ENCODE assay signal across 8 mouse cellular contexts in genomic region chr14:118937533-118938492, GRCm38 (mm10). TPM values are rescaled to one million over a fixed set of nuclear protein-coding genes. Genes with fewer than 3 reads are reported as not detected.
DNase-seq lines count a peak whose midpoint lies in the region; ATAC-seq and TF ChIP-seq lines count a peak whose summit lies in the region.

Gene Dnajc3, plus strand, starts transcription at chr14:118937976.

- no peaks in the 10 kb centered on the region for H3K36me3 ChIP-seq in C2C12 (ENCODE audit: control insufficient read depth, insufficient read depth)
- H3K36me3 ChIP-seq in erythroblast, embryonic 14.5 days (ENCODE audit: control insufficient read depth): peaks cover 10% of the 10 kb centered on the region
- no peaks in the 10 kb centered on the region for H3K36me3 ChIP-seq in heart, embryonic 11.5 days (ENCODE audit: control insufficient read depth, insufficient read depth, low read length)
- no peaks in the 10 kb centered on the region for H3K36me3 ChIP-seq in kidney, embryonic 16.5 days (ENCODE audit: insufficient read depth, low read length)
- no peaks in the 10 kb centered on the region for H3K36me3 ChIP-seq in liver, adult 2 months (ENCODE audit: control insufficient read depth, insufficient read depth, low read length)
- H3K36me3 ChIP-seq in myocyte (ENCODE audit: control insufficient read depth, insufficient read depth): no peaks in the 10 kb centered on the region
- no peaks in the 10 kb centered on the region for H3K36me3 ChIP-seq in splenic B cell, adult 2 months (ENCODE audit: control insufficient read depth, insufficient read depth, low read length, poor library complexity, severe bottlenecking)

- DNase-seq in brain, embryonic 14.5 days (ENCODE audit: low read depth): peak; percentile 99
- DNase-seq in liver, adult 2 months (ENCODE audit: extremely low read depth, low read depth, low spot score): peak; percentile 89
- DNase-seq in splenic B cell, adult 2 months (ENCODE audit: low read depth, low spot score): peak; percentile 99

- H3K4me1 ChIP-seq in erythroblast, embryonic 14.5 days (ENCODE audit: control insufficient read depth): peaks cover 42% of the 10 kb centered on the region
- peaks cover 18% of the 10 kb centered on the region for H3K4me1 ChIP-seq in heart, embryonic 11.5 days (ENCODE audit: control insufficient read depth, insufficient read depth, low read length)
- peaks cover 25% of the 10 kb centered on the region for H3K4me1 ChIP-seq in kidney, embryonic 16.5 days (ENCODE audit: insufficient read depth, low read length)
- peaks cover 26% of the 10 kb centered on the region for H3K4me1 ChIP-seq in liver, adult 2 months (ENCODE audit: control insufficient read depth, insufficient read depth, low read length)

- TF ChIP-seq POLR2A in brain, embryonic 14.5 days (IDR thresholded peaks at IDR 0.05; ENCODE audit: borderline replicate concordance, extremely low read depth, insufficient read depth, insufficient read length, poor library complexity, severe bottlenecking): peak; percentile 90
- peak; percentile 95 for TF ChIP-seq POLR2A in liver, adult 2 months (IDR thresholded peaks at IDR 0.05; ENCODE audit: extremely low read depth, insufficient read depth, low read length)
- TF ChIP-seq POLR2A in myocyte (IDR thresholded peaks at IDR 0.05; ENCODE audit: insufficient read length, low read depth): peak; percentile 82

- WGBS in heart, embryonic 11.5 days (ENCODE audit: insufficient replicate concordance): under 1% methylated on average over 121 of the region's 124 CpGs
- WGBS in kidney, embryonic 16.5 days: under 1% methylated on average over 113 of the region's 124 CpGs
- WGBS in liver, adult 2 months: under 1% methylated on average over 113 of the region's 124 CpGs

- no peaks in the 10 kb centered on the region for H3K27me3 ChIP-seq in C2C12 (ENCODE audit: control insufficient read depth, insufficient read depth, insufficient read length)
- H3K27me3 ChIP-seq in erythroblast, embryonic 14.5 days (ENCODE audit: control insufficient read depth): peaks cover 11% of the 10 kb centered on the region
- H3K27me3 ChIP-seq in heart, embryonic 11.5 days (ENCODE audit: control insufficient read depth, insufficient read depth, low read length): no peaks in the 10 kb centered on the region
- H3K27me3 ChIP-seq in kidney, embryonic 16.5 days (ENCODE audit: insufficient read depth, low read length): no peaks in the 10 kb centered on the region
- H3K27me3 ChIP-seq in liver, adult 2 months (ENCODE audit: control insufficient read depth, insufficient read depth, low read length): no peaks in the 10 kb centered on the region
- no peaks in the 10 kb centered on the region for H3K27me3 ChIP-seq in myocyte (ENCODE audit: control insufficient read depth, insufficient read depth, insufficient read length)
- no peaks in the 10 kb centered on the region for H3K27me3 ChIP-seq in splenic B cell, adult 2 months (ENCODE audit: control insufficient read depth, insufficient read depth, low read length, poor library complexity, severe bottlenecking)

- peak within 1 kb of the TSS; percentile 99 for H3K9ac ChIP-seq in heart, embryonic 11.5 days (ENCODE audit: low read depth, low read length)
- H3K9ac ChIP-seq in kidney, embryonic 16.5 days (replicated peaks; ENCODE audit: low read length): peak within 1 kb of the TSS; percentile 98
- peak within 1 kb of the TSS; percentile 100 for H3K9ac ChIP-seq in liver, adult 2 months (ENCODE audit: low read depth, low read length)

- H3K4me3 ChIP-seq in C2C12 (ENCODE audit: insufficient read depth, poor library complexity, severe bottlenecking): peak within 1 kb of the TSS; percentile 87
- peak within 1 kb of the TSS; percentile 97 for H3K4me3 ChIP-seq in erythroblast, embryonic 14.5 days (replicated peaks)
- peak within 1 kb of the TSS; percentile 99 for H3K4me3 ChIP-seq in heart, embryonic 11.5 days (ENCODE audit: low read depth, low read length)
- peak within 1 kb of the TSS; percentile 99 for H3K4me3 ChIP-seq in kidney, embryonic 16.5 days (ENCODE audit: low read length)
- peak within 1 kb of the TSS; percentile 99 for H3K4me3 ChIP-seq in liver, adult 2 months (ENCODE audit: insufficient read depth, low read depth, low read length)
- peak within 1 kb of the TSS; percentile 39 for H3K4me3 ChIP-seq in myocyte

- peaks cover 50% of the 10 kb centered on the region for H3K79me2 ChIP-seq in C2C12 (ENCODE audit: control insufficient read depth, insufficient read depth)
- peaks cover 22% of the 10 kb centered on the region; the same call in 1 of the 2 replicates for H3K79me2 ChIP-seq in liver, adult 2 months (ENCODE audit: control insufficient read depth, insufficient read depth, low read length)
- peaks cover 40% of the 10 kb centered on the region for H3K79me2 ChIP-seq in myocyte (ENCODE audit: control insufficient read depth, insufficient read depth)

- H3K9me3 ChIP-seq in erythroblast, embryonic 14.5 days (ENCODE audit: control insufficient read depth, low read length): no peaks in the 10 kb centered on the region
- no peaks in the 10 kb centered on the region for H3K9me3 ChIP-seq in heart, embryonic 11.5 days (replicated peaks; ENCODE audit: control insufficient read depth, low read length)
- H3K9me3 ChIP-seq in kidney, embryonic 16.5 days (ENCODE audit: low read length): no peaks in the 10 kb centered on the region

- H3ac ChIP-seq in C2C12 (ENCODE audit: control insufficient read depth, insufficient read length, low read depth): peak within 1 kb of the TSS; percentile 96
- H3ac ChIP-seq in myocyte (ENCODE audit: control insufficient read depth, insufficient read length): peak within 1 kb of the TSS; percentile 76

- peak; percentile 99 for ATAC-seq in heart, embryonic 11.5 days (replicated peaks; ENCODE audit: insufficient number of reproducible peaks, low FRiP score, low TSS enrichment)
- ATAC-seq in kidney, embryonic 16.5 days (ENCODE audit: low FRiP score, low TSS enrichment): peak; percentile 100

- H3K79me3 ChIP-seq in C2C12 (ENCODE audit: low read depth): peaks cover 29% of the 10 kb centered on the region

- H3K27ac ChIP-seq in heart, embryonic 11.5 days (ENCODE audit: low read depth, low read length): peak within 1 kb of the TSS; percentile 96
- H3K27ac ChIP-seq in kidney, embryonic 16.5 days (ENCODE audit: low read length): peak within 1 kb of the TSS; percentile 91
- peak within 1 kb of the TSS; percentile 100 for H3K27ac ChIP-seq in liver, adult 2 months (replicated peaks; ENCODE audit: insufficient read depth, low read depth, low read length)

- H3K4me2 ChIP-seq in heart, embryonic 11.5 days: peak within 1 kb of the TSS; percentile 86
- H3K4me2 ChIP-seq in kidney, embryonic 16.5 days (replicated peaks; ENCODE audit: low read depth, low read length): peak within 1 kb of the TSS; percentile 70
- peak within 1 kb of the TSS; percentile 96 for H3K4me2 ChIP-seq in myocyte (ENCODE audit: low read depth)

- no peak for TF ChIP-seq CTCF in C2C12 (IDR thresholded peaks at IDR 0.05; ENCODE audit: control insufficient read depth, insufficient read depth, insufficient read length)
- TF ChIP-seq CTCF in brain, embryonic 14.5 days (IDR thresholded peaks at IDR 0.05; ENCODE audit: borderline replicate concordance, extremely low read depth, insufficient read depth, insufficient read length): no peak
- no peak for TF ChIP-seq CTCF in liver, adult 2 months (IDR thresholded peaks at IDR 0.05; ENCODE audit: low read depth, low read length)

TF ChIP-seq in C2C12, 6 proteins besides CTCF, POLR2A, EP300 and RAD21:
- TF ChIP-seq USF1 (IDR thresholded peaks at IDR 0.05; ENCODE audit: low read depth) (no peak), MAX (IDR thresholded peaks at IDR 0.05) (peak; percentile 40), CEBPB (IDR thresholded peaks at IDR 0.05; ENCODE audit: low read depth) (no peak), MYOD1 (IDR thresholded peaks at IDR 0.05; ENCODE audit: control insufficient read depth, insufficient read length, low read depth) (no peak)

TF ChIP-seq in myocyte, 11 proteins besides CTCF, POLR2A, EP300 and RAD21:
- no peak for TF ChIP-seq CEBPB (IDR thresholded peaks at IDR 0.05; ENCODE audit: insufficient read depth, poor library complexity, severe bottlenecking)
- no peak for TF ChIP-seq MYOD1 (IDR thresholded peaks at IDR 0.05; ENCODE audit: control insufficient read depth in 1 of 3, insufficient read length in 2 of 3, low read depth in 2 of 3)
- no peak for TF ChIP-seq SRF (IDR thresholded peaks at IDR 0.05; ENCODE audit: control insufficient read depth, insufficient read length, low read depth)
- no peak for TF ChIP-seq USF1 (IDR thresholded peaks at IDR 0.05; ENCODE audit: low read depth)
- no peak for TF ChIP-seq TCF3 (IDR thresholded peaks at IDR 0.05; ENCODE audit: insufficient read length, low read depth)
- no peak for TF ChIP-seq TCF12 (IDR thresholded peaks at IDR 0.05; ENCODE audit: insufficient read depth, poor library complexity, severe bottlenecking)
- TF ChIP-seq REST (IDR thresholded peaks at IDR 0.05; ENCODE audit: insufficient read depth, insufficient read length): no peak
- TF ChIP-seq MYOG (IDR thresholded peaks at IDR 0.05; ENCODE audit: control insufficient read depth in 1 of 3, insufficient read depth in 1 of 3, insufficient read length in 2 of 3, low read depth in 2 of 3): peak in 1 of 3 experiments; percentile 1
- TF ChIP-seq POLR2AphosphoS2 (IDR thresholded peaks at IDR 0.05; ENCODE audit: insufficient read length, low read depth): peak; percentile 78
- no peak for TF ChIP-seq E2F4 (IDR thresholded peaks at IDR 0.05; ENCODE audit: insufficient read depth)

RNA-seq across cellular contexts. Expression of gene Dnajc3, which starts in this region (rescaled TPM):
- 11.4 TPM for polyA plus RNA-seq in C2C12 (2012; fragmentation: generic; extraction: Trizol)
- polyA plus RNA-seq in brain, embryonic 14.5 days (2012; rRNA removed): 11.3 and 13.1 TPM in 2 replicates
- 0.16 and 0.31 TPM in 2 replicates for polyA plus RNA-seq in erythroblast, embryonic 14.5 days (2012)
- polyA plus RNA-seq in heart, embryonic 11.5 days (2014; fragmentation: Nextera tagmentation; extraction: Ambion mirVana): 32.8 and 37.6 TPM in 2 replicates
- polyA plus RNA-seq in kidney, embryonic 16.5 days (2015; fragmentation: Nextera tagmentation; extraction: Ambion mirVana): 48.9 and 52.3 TPM in 2 replicates
- 155 and 159 TPM in 2 replicates for total RNA-seq in liver, adult 2 months (2014; rRNA removed)
- 32.4 and 40.2 TPM in 2 replicates for polyA plus RNA-seq in liver, adult 2 months (2012; rRNA removed)
- polyA plus RNA-seq in myocyte (2012; fragmentation: generic; extraction: Trizol): 6.9 TPM

Comparison
In these comparisons a context has a peak if more than half of its experiments do, and no peak if none do; other contexts are left out.
1. Peak in every context shown above with its lines: DNase-seq, ATAC-seq, H3K4me3 ChIP-seq and H3K27ac ChIP-seq.
2. H3K4me3 ChIP-seq: peak in every context shown above with its lines; median percentile 99 in heart, embryonic 11.5 days; 99 in kidney, embryonic 16.5 days; 99 in liver, adult 2 months; 97 in erythroblast, embryonic 14.5 days; 87 in C2C12; 39 in myocyte.